Mouse (Mus musculus) midbrain, embryonic 11.5 days (tissue): ENCODE data around the gene Ssbp2. TPM values are rescaled to one million over a fixed set of nuclear protein-coding genes. Genes with fewer than 3 reads are reported as not detected.

Source experiments
- ATAC-seq: fragments of 200-750 bp; cut with Nextera tagmentation; 2 replicates; pipeline ENCODE4 v1.8.0; 2017; ENCODE audit warnings: moderate TSS enrichment, moderate library complexity; ENCODE audit not compliant: low FRiP score
- DNase-seq: peaks from one replicate; pipeline ENCODE4 v3.0.0; 2015; ENCODE audit warnings: low spot score; ENCODE audit errors: missing footprints
- H3K27ac ChIP-seq: fragments of 300-500 bp; sonication (generic); 2 replicates; pipeline ENCODE4 v1.5.1; 2014; ENCODE audit warnings: low read depth, low read length
- H3K27me3 ChIP-seq: fragments of 300-500 bp; sonication (generic); 2 replicates; pipeline ENCODE4 v1.6.1; 2014; ENCODE audit warnings: mild to moderate bottlenecking, low read length, moderate library complexity, mixed read lengths; ENCODE audit not compliant: control insufficient read depth, insufficient read depth
- H3K36me3 ChIP-seq: fragments of 300-500 bp; sonication (generic); 2 replicates; pipeline ENCODE4 v1.6.1; 2014; ENCODE audit warnings: mild to moderate bottlenecking, low read length, moderate library complexity, mixed read lengths; ENCODE audit not compliant: control insufficient read depth, insufficient read depth
- H3K4me1 ChIP-seq: fragments of 300-500 bp; sonication (generic); 2 replicates; pipeline ENCODE4 v1.6.1; 2014; ENCODE audit warnings: low read length; ENCODE audit not compliant: control insufficient read depth, insufficient read depth
- H3K4me2 ChIP-seq: fragments of 300-500 bp; sonication (generic); 2 replicates; pipeline ENCODE4 v1.6.1; 2014; ENCODE audit warnings: mild to moderate bottlenecking, moderate library complexity
- H3K4me3 ChIP-seq: fragments of 300-500 bp; sonication (generic); 2 replicates; pipeline ENCODE4 v1.5.1; 2014; ENCODE audit warnings: low read depth, low read length
- H3K9ac ChIP-seq: fragments of 300-500 bp; sonication (generic); 2 replicates; pipeline ENCODE4 v1.6.1; 2014; ENCODE audit warnings: low read length
- H3K9me3 ChIP-seq: fragments of 300-500 bp; sonication (generic); 2 replicates; pipeline ENCODE4 v1.6.1; 2016; ENCODE audit warnings: low read length; ENCODE audit not compliant: control insufficient read depth
- WGBS: fragments of 180-500 bp; shearing (Covaris S2); extraction: QIAGEN DNeasy Blood & Tissue Kit; methylation state at CpG from one replicate; pipeline ENCODE4 v1.1.7; 2014; 5-methylcytosine and 5-hydroxymethylcytosine counted together
- polyA plus RNA-seq: library from polyadenylated mRNA; unstranded; fragments of >200 nt; fragmentation: Nextera tagmentation; extraction: Ambion mirVana; gene quantifications from 2 replicates; pipeline ENCODE4 v1.2.1, GENCODE M21; 2014

Gene Ssbp2
- polyA plus RNA-seq = 164 and 167 TPM in 2 replicates

DNA sequence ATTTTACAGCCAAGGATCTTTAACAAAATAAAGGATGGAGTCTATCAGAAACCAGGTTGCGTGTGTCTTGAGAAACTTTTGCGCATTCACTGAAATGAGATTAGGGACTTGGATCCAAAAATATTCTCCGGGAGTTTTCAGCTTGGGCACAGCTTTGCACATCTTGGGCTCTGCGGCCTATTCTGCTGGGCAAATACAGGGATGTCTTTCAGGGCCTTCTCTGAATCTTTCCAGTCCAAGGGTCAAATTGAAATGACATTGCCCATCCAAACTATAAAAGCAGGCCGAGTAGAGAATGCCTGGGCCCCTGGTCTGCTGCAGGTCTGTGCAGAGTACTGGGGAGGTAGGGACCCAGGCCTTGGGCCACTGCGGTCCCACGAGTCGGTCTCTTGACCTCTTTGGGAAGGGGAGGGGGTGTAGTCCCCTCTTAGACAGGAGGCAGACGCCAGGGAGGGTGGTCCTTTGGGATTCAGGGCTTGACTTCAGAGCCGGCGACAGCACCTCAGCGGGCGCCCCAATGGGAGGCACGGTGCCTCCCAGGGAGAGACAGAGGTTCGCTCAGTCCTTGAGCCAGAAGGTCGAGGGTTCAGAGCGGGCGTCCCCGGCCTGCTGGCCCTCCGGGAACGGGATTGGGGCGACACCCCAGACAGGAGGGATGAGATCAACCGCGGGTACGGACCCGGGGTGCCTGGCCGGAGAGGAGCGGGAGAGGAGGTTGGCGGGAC is at the start of gene Ssbp2:
TSS of gene Ssbp2 (plus strand) at position 388 of the 725 bp plus-strand sequence.
- Histone ChIP-seq H3K9ac (peak within 1 kb of the TSS; percentile 95), H3K9me3 (no peaks in the 10 kb centered on the region), H3K4me3 (peak within 1 kb of the TSS; percentile 83), H3K36me3 (no peaks in the 10 kb centered on the region), H3K4me1 (peaks cover 10% of the 10 kb centered on the region), H3K4me2 (peak within 1 kb of the TSS; percentile 77), H3K27me3 (no peaks in the 10 kb centered on the region), H3K27ac (peak within 1 kb of the TSS; percentile 93)
- 5% methylated on average over 29 of the region's 29 CpGs for WGBS
- ATAC-seq = peak; percentile 67; the same call in 1 of the 2 replicates
- peak; percentile 97 for DNase-seq

DNA sequence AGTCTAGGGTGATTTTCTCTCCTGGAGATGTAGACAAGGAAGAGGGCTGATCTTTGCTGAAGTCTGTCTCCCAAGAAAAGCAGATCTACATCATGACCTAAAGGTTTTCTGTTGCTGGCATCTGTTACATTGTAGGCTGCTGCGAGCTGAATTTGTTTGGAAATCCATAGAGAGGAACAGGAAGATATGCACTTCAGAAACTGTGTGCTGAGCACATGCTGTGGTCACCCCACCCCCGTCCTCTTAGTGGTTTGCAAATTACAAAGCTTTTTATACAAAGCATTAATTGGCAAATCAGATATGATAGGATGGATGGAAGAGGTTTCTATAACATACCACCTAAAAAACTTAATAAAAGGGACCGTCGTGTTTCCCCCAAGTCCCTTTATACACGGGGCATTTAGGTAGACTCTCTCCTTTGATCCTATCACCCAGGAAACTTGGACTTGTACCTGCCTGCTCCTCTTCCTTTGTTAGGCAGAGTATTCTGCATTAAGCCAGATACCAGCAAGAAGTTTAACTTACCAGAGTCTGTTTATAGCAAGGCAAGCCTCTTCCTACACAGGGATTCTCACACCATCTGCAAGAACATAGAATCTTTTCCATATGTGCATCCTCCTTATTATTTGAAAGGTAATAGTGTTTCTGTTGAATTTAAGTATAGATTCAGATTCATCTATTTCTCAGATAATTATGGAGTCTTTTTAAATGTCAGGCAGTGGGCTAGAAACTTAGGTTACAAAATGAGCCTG is 46.2 kb upstream of the Ssbp2 start:
- no peak for ATAC-seq
- Histone ChIP-seq H3K27ac (no peak overlapping the region), H3K9ac (no peak overlapping the region), H3K4me3 (no peak overlapping the region), H3K9me3 (no peaks in the 10 kb centered on the region), H3K27me3 (no peaks in the 10 kb centered on the region), H3K4me2 (no peak overlapping the region), H3K36me3 (no peaks in the 10 kb centered on the region), H3K4me1 (no peaks in the 10 kb centered on the region)
- 92% methylated on average over 5 of the region's 5 CpGs for WGBS
- DNase-seq = no peak

DNA sequence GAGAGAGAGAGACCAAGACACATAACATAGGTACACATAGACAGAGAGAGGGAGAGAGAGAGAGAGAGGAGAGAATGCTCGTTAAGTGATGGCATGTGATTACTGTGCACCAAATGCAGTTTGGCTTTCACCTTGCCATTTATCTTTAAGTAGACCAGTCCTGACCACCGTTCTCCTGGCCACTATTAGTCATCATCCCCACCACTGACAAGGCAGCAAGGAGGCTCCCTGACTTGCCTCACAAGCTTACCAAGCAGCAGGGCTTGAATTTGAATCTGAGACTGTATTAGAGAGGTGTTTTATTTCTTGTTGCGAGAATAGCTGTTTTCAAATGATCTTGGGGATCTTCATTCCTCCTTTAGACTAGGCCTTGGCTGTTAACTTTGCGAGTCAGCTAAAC is 44.2 kb upstream of the Ssbp2 start:
- H3K36me3 ChIP-seq = no peaks in the 10 kb centered on the region
- no peak overlapping the region for H3K4me3 ChIP-seq
- ATAC-seq = no peak
- H3K27me3 ChIP-seq = no peaks in the 10 kb centered on the region
- H3K4me1 ChIP-seq = no peaks in the 10 kb centered on the region
- H3K4me2 ChIP-seq = no peak overlapping the region
- no peak overlapping the region for H3K27ac ChIP-seq
- H3K9me3 ChIP-seq = no peaks in the 10 kb centered on the region
- no peak overlapping the region for H3K9ac ChIP-seq
- DNase-seq = no peak
- 78% methylated on average over 4 of the region's 4 CpGs for WGBS

DNA sequence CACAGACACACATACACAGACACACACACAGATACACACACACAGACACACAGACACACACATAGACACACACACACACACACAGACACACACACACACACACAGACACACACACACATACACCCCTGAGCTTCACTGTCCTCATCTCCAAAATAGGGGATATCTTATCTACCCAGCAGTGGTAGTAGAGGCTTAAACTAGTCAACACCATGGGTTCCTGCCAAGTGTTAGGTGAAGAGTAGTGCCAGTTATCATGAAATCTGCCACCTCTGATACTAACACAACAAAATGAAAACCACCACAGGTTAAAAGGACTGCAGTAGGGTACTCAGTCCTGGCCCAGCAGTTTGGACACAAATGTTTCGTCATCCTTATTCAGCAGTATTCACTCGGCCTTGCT is 43.4 kb upstream of the Ssbp2 start:
- Histone ChIP-seq H3K9ac (no peak overlapping the region), H3K9me3 (no peaks in the 10 kb centered on the region), H3K36me3 (no peaks in the 10 kb centered on the region), H3K4me2 (no peak overlapping the region), H3K27ac (no peak overlapping the region), H3K4me1 (no peaks in the 10 kb centered on the region), H3K4me3 (no peak overlapping the region), H3K27me3 (no peaks in the 10 kb centered on the region)
- ATAC-seq (no peak), DNase-seq (no peak)
- WGBS = 91% methylated on average over 2 of the region's 2 CpGs

DNA sequence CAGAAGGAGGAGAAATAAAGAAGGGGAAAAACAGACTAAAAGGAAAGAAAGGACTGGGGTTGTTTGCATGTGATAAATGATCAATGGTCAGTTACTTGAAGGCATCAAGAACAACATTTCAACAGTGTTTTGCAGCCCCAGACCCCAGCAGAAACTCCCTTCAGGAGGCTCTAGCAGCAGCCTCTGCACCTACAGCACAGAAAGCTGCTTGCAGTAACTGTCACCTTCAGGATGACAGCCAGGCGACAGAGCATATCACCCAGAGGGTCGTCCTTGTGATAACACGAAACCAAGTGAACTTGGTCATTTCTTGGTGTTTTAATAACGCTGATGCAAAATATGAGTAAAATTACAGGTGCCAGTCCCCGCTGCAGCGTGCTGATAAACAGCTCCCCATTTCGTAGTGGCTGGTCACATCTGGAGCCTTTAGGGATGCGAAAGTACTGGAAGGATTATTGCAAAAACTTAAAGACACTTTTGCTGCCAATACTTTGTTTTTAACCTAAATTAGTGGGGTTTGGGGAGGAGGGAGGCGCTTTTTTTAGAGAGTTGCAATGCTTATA is 38.6 kb upstream of the Ssbp2 start:
- Histone ChIP-seq H3K27ac (no peak overlapping the region), H3K4me2 (no peak overlapping the region), H3K4me3 (no peak overlapping the region), H3K27me3 (no peaks in the 10 kb centered on the region), H3K9me3 (no peaks in the 10 kb centered on the region), H3K4me1 (no peaks in the 10 kb centered on the region), H3K36me3 (no peaks in the 10 kb centered on the region), H3K9ac (no peak overlapping the region)
- DNase-seq (peak; percentile 91), ATAC-seq (no peak)
- 38% methylated on average over 9 of the region's 9 CpGs for WGBS

DNA sequence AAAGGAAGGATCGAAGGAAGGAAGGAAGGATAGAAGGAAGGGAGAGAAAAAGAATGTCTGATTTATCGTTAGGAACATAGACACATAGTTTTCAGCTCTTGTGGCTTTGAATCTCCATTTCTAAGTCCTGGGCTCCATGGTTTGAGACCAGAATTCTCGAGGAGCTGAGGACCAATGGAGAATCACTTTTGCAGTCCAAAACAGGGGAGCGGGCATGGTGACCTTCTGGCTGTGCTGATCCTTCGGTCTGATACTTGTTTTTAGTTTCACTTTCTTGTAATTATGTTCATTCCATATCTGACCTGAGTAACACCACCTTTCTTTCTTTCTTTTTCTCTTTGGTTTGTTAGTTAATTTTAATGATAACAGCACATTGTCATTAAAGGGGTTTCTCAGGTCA is 29.2 kb upstream of the Ssbp2 start:
- no peaks in the 10 kb centered on the region for H3K36me3 ChIP-seq
- H3K27me3 ChIP-seq = no peaks in the 10 kb centered on the region
- H3K4me1 ChIP-seq = peaks cover 4% of the 10 kb centered on the region; the same call in 1 of the 2 replicates
- no peak overlapping the region for H3K4me3 ChIP-seq
- no peak overlapping the region for H3K27ac ChIP-seq
- DNase-seq (no peak), ATAC-seq (no peak)
- H3K4me2 ChIP-seq = no peak overlapping the region
- H3K9me3 ChIP-seq = no peaks in the 10 kb centered on the region
- 80% methylated on average over 5 of the region's 5 CpGs for WGBS
- no peak overlapping the region for H3K9ac ChIP-seq

DNA sequence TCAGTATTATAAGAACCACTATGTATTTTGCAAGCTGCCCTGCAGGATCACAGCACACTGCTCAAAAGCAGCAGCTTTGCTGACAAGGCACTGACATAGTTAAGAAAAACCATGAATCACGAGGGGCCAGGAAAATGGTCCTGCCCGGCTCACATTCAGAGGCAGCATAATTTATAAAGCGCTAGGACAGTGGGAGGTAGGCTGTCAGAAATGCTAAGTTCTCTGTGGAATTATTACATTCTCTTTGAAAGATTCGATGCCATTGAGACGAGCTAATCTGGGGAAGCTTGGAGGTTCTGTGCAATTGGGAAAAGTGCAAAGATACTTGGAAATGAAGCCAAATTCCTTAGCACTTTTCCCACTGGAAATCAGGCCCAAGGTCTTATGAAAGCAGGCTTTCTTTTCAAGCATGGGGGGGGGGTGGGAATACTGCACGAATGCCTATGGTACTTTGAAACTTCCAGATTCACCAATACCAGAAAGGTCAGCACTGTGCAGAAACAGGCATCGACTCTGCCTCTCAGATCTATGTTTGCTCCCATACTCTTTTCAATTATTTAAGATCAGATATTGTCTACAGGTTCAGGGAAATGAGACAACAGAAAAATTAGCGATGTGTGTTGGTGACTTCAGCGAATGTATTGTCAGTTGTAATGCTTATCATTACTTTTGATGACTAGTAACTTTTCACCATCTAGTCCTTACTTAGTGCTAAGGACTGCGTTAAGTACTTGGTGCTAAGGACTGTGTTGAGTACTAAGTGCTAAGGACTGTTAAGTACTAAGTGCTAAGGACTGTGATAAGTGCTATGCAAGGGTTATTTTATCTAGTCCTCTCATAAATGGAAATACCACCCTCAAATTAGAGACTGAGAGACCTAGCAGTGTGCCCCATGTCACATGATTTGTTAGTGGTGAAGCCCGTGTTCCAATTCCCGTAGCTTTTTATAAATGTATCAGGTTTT is 28.4 kb upstream of the Ssbp2 start:
- 70% methylated on average over 12 of the region's 12 CpGs for WGBS
- no peak overlapping the region for H3K4me3 ChIP-seq
- H3K9ac ChIP-seq = no peak overlapping the region
- H3K4me2 ChIP-seq = no peak overlapping the region
- no peak overlapping the region for H3K27ac ChIP-seq
- H3K9me3 ChIP-seq = no peaks in the 10 kb centered on the region
- ATAC-seq (peak; percentile 49; the same call in 1 of the 2 replicates), DNase-seq (no peak)
- peaks cover 4% of the 10 kb centered on the region; the same call in 1 of the 2 replicates for H3K4me1 ChIP-seq
- no peaks in the 10 kb centered on the region for H3K27me3 ChIP-seq
- H3K36me3 ChIP-seq = no peaks in the 10 kb centered on the region

DNA sequence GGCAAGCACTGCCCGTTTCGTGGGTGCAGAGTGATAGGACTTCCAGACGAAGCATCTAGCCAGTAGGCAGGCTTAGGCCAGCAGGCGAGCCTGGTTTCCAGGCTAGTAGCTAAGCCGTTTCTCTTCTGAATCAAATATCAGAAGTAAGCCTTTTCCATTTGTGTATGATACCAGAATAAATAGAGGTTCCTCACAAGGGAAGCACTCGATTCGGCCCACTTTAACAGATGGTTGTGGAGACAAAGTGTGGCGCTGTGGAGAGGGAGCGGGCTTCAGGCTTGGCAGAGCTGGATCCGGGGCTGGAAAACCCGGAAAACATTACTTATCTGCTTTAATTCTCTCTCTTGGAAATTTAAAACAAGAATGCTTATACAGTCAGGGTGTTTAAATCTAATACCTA is 27.1 kb upstream of the Ssbp2 start:
- Histone ChIP-seq H3K4me2 (no peak overlapping the region), H3K27ac (no peak overlapping the region), H3K9ac (no peak overlapping the region), H3K9me3 (no peaks in the 10 kb centered on the region), H3K4me3 (no peak overlapping the region), H3K27me3 (no peaks in the 10 kb centered on the region), H3K36me3 (no peaks in the 10 kb centered on the region), H3K4me1 (peaks cover 4% of the 10 kb centered on the region; the same call in 1 of the 2 replicates)
- 89% methylated on average over 11 of the region's 11 CpGs for WGBS
- ATAC-seq (no peak), DNase-seq (no peak)
